Mouse (Mus musculus) CH12.LX (cell line): ENCODE data around the gene Upp2. TPM values are rescaled to one million over a fixed set of nuclear protein-coding genes. Genes with fewer than 3 reads are reported as not detected.

Experiments
- DNase-seq: peaks from one replicate; pipeline ENCODE4 v3.0.0-alpha.2; 2013; ENCODE audit errors: extremely low read depth
- H3K27ac ChIP-seq: 2 replicates; pipeline ENCODE4 v1.5.1; 2012; ENCODE audit warnings: low read depth, mild to moderate bottlenecking, control low read depth, moderate library complexity; ENCODE audit not compliant: insufficient read depth
- H3K27me3 ChIP-seq: replicated peaks from 2 replicates; pipeline ENCODE3; 2012; ENCODE audit warnings: inconsistent platforms
- H3K36me3 ChIP-seq, 2 experiments: replicated peaks in 1 of 2; 2 replicates each; pipeline versions ENCODE3 to v1.6.1; 2012; ENCODE audit warnings: inconsistent platforms in 1 of 2, low read length in 1 of 2, mild to moderate bottlenecking in 1 of 2, mixed read lengths in 1 of 2, moderate library complexity in 1 of 2; ENCODE audit not compliant: control insufficient read depth in 1 of 2, insufficient read depth in 1 of 2
- H3K4me1 ChIP-seq, 2 experiments: 2 replicates each; pipeline ENCODE4 v1.6.1; 2012; ENCODE audit warnings: inconsistent platforms in 1 of 2, moderate library complexity in 1 of 2; ENCODE audit not compliant: insufficient read depth in 2 of 2, control insufficient read depth in 1 of 2
- H3K4me2 ChIP-seq: 2 replicates; pipeline ENCODE4 v1.6.1; 2012; ENCODE audit warnings: low read depth, mild to moderate bottlenecking, control low read depth; ENCODE audit not compliant: poor library complexity, insufficient read depth, severe bottlenecking
- H3K4me3 ChIP-seq, 3 experiments: fragments of 150-350 bp in 1 of 3; sonication (generic) in 1 of 3; replicated peaks in 1 of 3; 2 replicates each; pipeline versions ENCODE3 to v1.5.1; 2011 to 2012; ENCODE audit warnings: low read depth in 2 of 3, low read length in 2 of 3, mild to moderate bottlenecking in 2 of 3, moderate library complexity in 2 of 3, control low read depth in 1 of 3, improper control_type of control experiment in 1 of 3, inconsistent platforms in 1 of 3, mixed read lengths in 1 of 3; ENCODE audit not compliant: poor library complexity in 1 of 3
- H3K79me2 ChIP-seq: replicated peaks from 2 replicates; pipeline ENCODE4 v1.6.1; 2012; ENCODE audit warnings: mild to moderate bottlenecking, moderate library complexity; ENCODE audit not compliant: control insufficient read depth, poor library complexity, insufficient read depth, severe bottlenecking; ENCODE audit errors: extremely low read depth
- H3K9ac ChIP-seq: 2 replicates; pipeline ENCODE4 v1.6.1; 2012; ENCODE audit warnings: low read depth, mild to moderate bottlenecking, control low read depth, moderate library complexity; ENCODE audit not compliant: insufficient read depth
- H3K9me3 ChIP-seq: replicated peaks from 2 replicates; pipeline ENCODE3; 2012; ENCODE audit warnings: low read length, inconsistent platforms, mixed read lengths
- E2F4 ChIP-seq: IDR thresholded peaks from 2 replicates; pipeline ENCODE4 v1.6.1; 2011; ENCODE audit warnings: low read depth, low read length, improper control_type of control experiment; ENCODE audit not compliant: insufficient replicate concordance
- ELF1 ChIP-seq: IDR thresholded peaks from 2 replicates; pipeline ENCODE4 v1.6.1; 2014; ENCODE audit warnings: low read depth, mild to moderate bottlenecking, inconsistent platforms, low read length, improper control_type of control experiment
- EP300 ChIP-seq: IDR thresholded peaks from 2 replicates; pipeline ENCODE4 v1.6.1; 2011; ENCODE audit warnings: low read length, improper control_type of control experiment
- ETS1 ChIP-seq: conservative IDR thresholded peaks from 2 replicates; pipeline ENCODE4 v1.6.1; 2012; ENCODE audit warnings: low read depth, mild to moderate bottlenecking, inconsistent platforms, low read length, improper control_type of control experiment, moderate library complexity
- GABPA ChIP-seq: IDR thresholded peaks from 2 replicates; pipeline ENCODE4 v1.6.1; 2012; ENCODE audit warnings: low read depth, low read length, improper control_type of control experiment, inconsistent platforms; ENCODE audit not compliant: insufficient replicate concordance
- JUND ChIP-seq: conservative IDR thresholded peaks from 2 replicates; pipeline ENCODE4 v1.6.1; 2011; ENCODE audit warnings: low read depth, low read length, improper control_type of control experiment
- KAT2A ChIP-seq: IDR thresholded peaks from 2 replicates; pipeline ENCODE4 v1.6.1; 2012; ENCODE audit warnings: low read length, improper control_type of control experiment, inconsistent platforms; ENCODE audit not compliant: insufficient replicate concordance
- MAZ ChIP-seq: IDR thresholded peaks from 2 replicates; pipeline ENCODE4 v1.6.1; 2012; ENCODE audit warnings: low read depth, mild to moderate bottlenecking, inconsistent platforms, low read length, improper control_type of control experiment, moderate library complexity
- MEF2A ChIP-seq: IDR thresholded peaks from 2 replicates; pipeline ENCODE4 v1.6.1; 2014; ENCODE audit warnings: low read depth, mild to moderate bottlenecking, inconsistent platforms, low read length, improper control_type of control experiment, borderline replicate concordance
- MYC ChIP-seq: IDR thresholded peaks from 2 replicates; pipeline ENCODE4 v1.6.1; 2011; ENCODE audit warnings: low read depth, mild to moderate bottlenecking, improper control_type of control experiment, low read length
- POLR2A ChIP-seq: IDR thresholded peaks from 2 replicates; pipeline ENCODE4 v1.6.1; 2011; ENCODE audit warnings: low read depth, mild to moderate bottlenecking, improper control_type of control experiment, low read length
- POLR2AphosphoS2 ChIP-seq: IDR thresholded peaks from 2 replicates; pipeline ENCODE4 v1.6.1; 2011; ENCODE audit warnings: low read depth, low read length, improper control_type of control experiment
- RAD21 ChIP-seq: IDR thresholded peaks from 2 replicates; pipeline ENCODE4 v1.6.1; 2011; ENCODE audit warnings: low read depth, mild to moderate bottlenecking, low read length, improper control_type of control experiment, moderate library complexity
- RCOR1 ChIP-seq: conservative IDR thresholded peaks from 2 replicates; pipeline ENCODE4 v1.6.1; 2012; ENCODE audit warnings: low read depth, mild to moderate bottlenecking, inconsistent platforms, low read length, improper control_type of control experiment
- TCF12 ChIP-seq: IDR thresholded peaks from 2 replicates; pipeline ENCODE4 v1.6.1; 2014; ENCODE audit warnings: low read depth, mild to moderate bottlenecking, inconsistent platforms, low read length, improper control_type of control experiment
- UBTF ChIP-seq: IDR thresholded peaks from 2 replicates; pipeline ENCODE4 v1.6.1; 2012; ENCODE audit warnings: low read depth, mild to moderate bottlenecking, inconsistent platforms, low read length, improper control_type of control experiment, moderate library complexity
- ZKSCAN1 ChIP-seq: IDR thresholded peaks from 2 replicates; pipeline ENCODE4 v1.6.1; 2012; ENCODE audit warnings: low read depth, inconsistent platforms, low read length, improper control_type of control experiment, borderline replicate concordance
- ZMIZ1 ChIP-seq: IDR thresholded peaks from 2 replicates; pipeline ENCODE4 v1.6.1; 2012; ENCODE audit warnings: low read depth, mild to moderate bottlenecking, inconsistent platforms, low read length, improper control_type of control experiment
- dilution Hi-C: fragments of 300-500 bp; cut with MboI; formaldehyde crosslinking; loops from 2 replicates; pipeline ENCODE4 v1.14.3; 2020; ENCODE audit warnings: low sequenced_read_pairs; ENCODE audit not compliant: extremely low pct_unique_long_range_greater_than_20kb, extremely low pct_ligation_motif_present
- in situ Hi-C: fragments of 300-500 bp; cut with MboI; formaldehyde crosslinking; loops from 3 replicates; pipeline ENCODE4 v1.14.3; 2019; ENCODE audit warnings: low sequenced_read_pairs, low pct_ligation_motif_present, low pct_unique_long_range_greater_than_20kb, mixed read lengths
- polyA plus RNA-seq: library from polyadenylated mRNA; unstranded; fragments of >175 nt; gene quantifications from 2 replicates; pipeline ENCODE4 v1.2.1, GENCODE M21; 2012; ENCODE audit warnings: low read depth; ENCODE audit not compliant: insufficient read length
- total RNA-seq, 2 experiments: library from RNA; depleted of rRNA; stranded (reverse); fragments of 300-350 nt in 1 of 2; fragments of >200 nt in 1 of 2; gene quantifications; 2 replicates each; pipeline ENCODE4 v1.2.3; 2012 to 2014

Upp2 gene
- not detected in 2 replicates for total RNA-seq (2012; rRNA removed)
- not detected in 2 replicates for total RNA-seq (2014; rRNA removed)
- not detected in 2 replicates for polyA plus RNA-seq

GRCm38 (mm10) chr2:58567066-58567810 lies at the start of gene Upp2, which contains the start of gene Acvr1:
TSS of gene Upp2 (plus strand) at chr2:58567298.
TSS of gene Acvr1 (minus strand) at chr2:58567157.
- dilution Hi-C loops = no loop called here
- Histone ChIP-seq H3K27ac (no peak within 1 kb of the TSS), H3K4me1 (no peaks in the 10 kb centered on the region), H3K9me3 (peaks cover 35% of the 10 kb centered on the region), H3K4me2 (no peak within 1 kb of the TSS), H3K4me3 (no peak within 1 kb of the TSS), H3K36me3 (no peaks in the 10 kb centered on the region), H3K9ac (no peak within 1 kb of the TSS), H3K79me2 (no peaks in the 10 kb centered on the region)
- in situ Hi-C loops = no loop called here
- DNase-seq = no peak
- TF ChIP-seq RCOR1 (no peak), KAT2A (no peak)
- TF ChIP-seq, all 38 proteins: peak for 0
- no peaks in the 10 kb centered on the region for H3K27me3 ChIP-seq

DNA sequence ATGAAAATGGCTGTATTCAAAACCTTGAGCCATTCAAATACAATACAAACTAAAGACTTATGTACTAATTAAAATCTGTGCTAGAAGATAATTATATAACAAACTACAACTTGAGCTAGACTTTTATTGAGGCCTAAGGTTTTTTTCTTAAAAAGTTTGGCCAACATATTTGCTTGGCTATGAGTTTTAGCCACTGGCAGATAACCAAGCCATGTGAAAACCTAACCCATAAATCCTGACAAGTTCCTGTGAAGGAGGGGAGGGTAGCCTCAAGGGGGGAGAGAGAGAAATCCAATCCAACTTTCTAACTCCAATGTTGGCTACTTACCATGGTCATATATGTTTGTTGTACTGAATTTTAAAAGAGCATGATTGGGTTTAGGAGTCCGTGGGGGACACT lies 48.6 kb upstream of the Upp2 start:
- dilution Hi-C loops = no loop called here
- in situ Hi-C loops = no loop called here
- Histone ChIP-seq H3K9me3 (peaks cover 3% of the 10 kb centered on the region), H3K36me3 (no peaks in the 10 kb centered on the region), H3K9ac (no peak overlapping the region), H3K27ac (no peak overlapping the region), H3K27me3 (no peaks in the 10 kb centered on the region), H3K4me3 (no peak overlapping the region), H3K4me1 (no peaks in the 10 kb centered on the region), H3K79me2 (no peaks in the 10 kb centered on the region), H3K4me2 (no peak overlapping the region)
- no peak for DNase-seq
- TF ChIP-seq ZKSCAN1 (no peak), RCOR1 (no peak), POLR2A (no peak), MEF2A (no peak), ELF1 (no peak), JUND (no peak), EP300 (no peak), GABPA (no peak), UBTF (no peak), TCF12 (no peak), RAD21 (no peak), MYC (no peak), POLR2AphosphoS2 (no peak), ZMIZ1 (no peak), E2F4 (no peak), MAZ (no peak), ETS1 (no peak)
- TF ChIP-seq, all 38 proteins: peak for 0
